Mouse (Mus musculus): ENCODE measurements around the gene Kctd18. TPM values are rescaled to one million over a fixed set of nuclear protein-coding genes. Genes with fewer than 3 reads are reported as not detected.
"Not testable (repeated sequence)": the region's sequence is repeated elsewhere in the genome, so short reads cannot be mapped to it uniquely, and the experiment has no call there.

Kctd18 gene
- total RNA-seq (2022): 10 to 100 TPM; 10.2 to 23.2 (median 16.7) TPM

DNA sequence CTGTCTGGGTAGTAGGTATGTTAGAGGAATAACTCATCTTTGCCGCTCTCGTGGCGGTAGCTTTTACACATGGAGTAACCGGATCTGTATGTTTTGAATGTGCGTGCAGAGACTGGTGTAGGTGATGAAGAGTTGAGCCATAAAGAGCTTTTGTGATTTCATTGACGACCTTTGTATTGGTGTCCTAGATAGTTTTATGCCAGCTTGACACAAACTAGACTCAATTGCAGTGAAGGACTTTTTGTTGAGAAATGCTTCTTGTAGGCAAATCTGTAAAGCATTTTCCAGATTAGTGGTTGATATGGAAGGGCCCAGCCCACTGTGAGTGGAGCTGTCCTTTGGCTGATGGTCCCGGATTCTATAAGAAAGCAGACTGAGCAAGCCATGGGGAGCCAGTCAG lies at the start of gene Kctd18:
Gene Kctd18 (minus strand): TSS at position 101 of the 400 bp plus-strand sequence.
- DNase-seq: no peak

DNA sequence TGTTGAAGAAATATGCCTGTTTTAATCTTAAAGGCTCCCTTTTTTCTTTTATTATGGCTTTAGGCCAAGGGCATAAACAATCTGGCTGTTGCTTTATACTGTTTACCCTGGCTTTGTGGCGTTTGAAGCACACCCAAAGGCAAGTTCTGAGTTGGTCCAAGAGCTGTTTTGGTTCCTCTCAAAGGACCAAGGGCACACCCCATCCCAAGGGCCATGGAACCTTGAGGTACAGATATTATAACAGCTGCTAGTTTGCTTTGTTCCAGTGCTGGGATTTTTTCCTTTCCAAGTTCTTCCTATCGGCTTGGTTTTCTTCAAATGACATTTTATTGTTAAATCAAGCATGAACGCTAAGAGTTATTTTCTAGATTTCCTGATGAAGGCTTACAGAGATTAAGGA lies 46.9 kb upstream of the Kctd18 start:
- DNase-seq: no peak

DNA sequence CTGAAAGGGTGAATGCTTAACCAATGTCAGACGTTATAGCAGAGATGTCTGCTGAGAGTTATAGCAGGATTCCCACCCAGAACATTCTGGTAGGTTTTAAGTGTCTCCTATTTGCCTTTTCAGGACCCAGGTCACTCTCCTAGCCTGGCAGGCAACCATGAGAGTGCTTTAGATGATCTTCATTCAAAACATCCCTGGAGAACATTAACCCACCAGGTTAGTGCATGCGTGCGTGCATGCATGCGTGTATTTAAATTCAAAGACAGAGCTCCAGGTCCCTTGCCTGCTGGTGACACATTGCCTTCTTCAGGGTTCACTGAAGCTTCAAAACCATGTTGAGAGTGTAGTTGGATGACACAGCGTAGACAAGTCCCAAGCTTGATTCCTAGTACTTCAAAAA lies 46.4 kb upstream of the Kctd18 start:
- DNase-seq: no peak

- no peak for DNase-seq
Observed at GRCm38 (mm10) chr1:58062131-58062530, 43.4 kb upstream of the Kctd18 start.

DNA sequence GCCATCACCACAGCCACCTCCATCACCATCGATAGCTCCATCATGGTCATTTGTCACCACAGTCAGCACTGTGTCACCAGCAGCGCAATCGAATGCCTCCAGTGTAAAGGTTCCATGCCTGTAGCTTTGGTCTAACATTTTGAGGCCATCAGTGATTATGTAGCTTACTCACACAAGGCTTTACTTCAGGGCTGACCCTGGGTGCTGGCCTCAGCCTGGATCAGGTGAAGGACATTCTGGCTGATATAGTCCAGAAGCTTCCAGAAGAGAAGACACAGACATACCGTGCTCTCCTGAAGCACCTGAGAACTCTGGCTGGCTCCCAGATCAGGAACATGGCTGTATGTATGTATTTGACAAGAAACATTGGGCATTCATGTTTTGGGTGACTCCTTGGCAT lies 40.1 kb upstream of the Kctd18 start:
- DNase-seq: peak; percentile 29

- DNase-seq: no peak
Observed at GRCm38 (mm10) chr1:58056939-58057338, 38.2 kb upstream of the Kctd18 start.

- DNase-seq: no peak
Observed at GRCm38 (mm10) chr1:58056074-58056807, 37.5 kb upstream of the Kctd18 start.

DNA sequence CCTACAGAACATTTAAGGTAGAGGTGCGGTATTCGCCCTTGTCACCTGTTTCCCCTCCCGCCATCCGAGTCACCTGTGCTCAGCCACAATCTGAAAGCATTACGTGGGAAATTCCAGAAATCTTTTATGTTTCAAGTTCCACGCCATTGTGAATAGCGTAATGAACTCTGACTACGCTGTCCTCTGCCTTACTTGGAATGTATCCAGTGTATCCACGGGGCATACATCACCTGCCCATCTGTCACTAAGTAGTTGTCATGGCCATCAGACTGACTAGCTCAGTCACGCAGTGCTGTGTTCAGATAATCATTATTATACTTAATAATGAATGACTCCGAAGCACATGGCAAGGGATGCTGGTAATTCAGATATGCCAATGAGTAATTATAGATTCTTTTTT lies 36.8 kb upstream of the Kctd18 start:
- no peak for DNase-seq

- no peak for DNase-seq
Observed at GRCm38 (mm10) chr1:58049126-58049525, 30.4 kb upstream of the Kctd18 start.

DNA sequence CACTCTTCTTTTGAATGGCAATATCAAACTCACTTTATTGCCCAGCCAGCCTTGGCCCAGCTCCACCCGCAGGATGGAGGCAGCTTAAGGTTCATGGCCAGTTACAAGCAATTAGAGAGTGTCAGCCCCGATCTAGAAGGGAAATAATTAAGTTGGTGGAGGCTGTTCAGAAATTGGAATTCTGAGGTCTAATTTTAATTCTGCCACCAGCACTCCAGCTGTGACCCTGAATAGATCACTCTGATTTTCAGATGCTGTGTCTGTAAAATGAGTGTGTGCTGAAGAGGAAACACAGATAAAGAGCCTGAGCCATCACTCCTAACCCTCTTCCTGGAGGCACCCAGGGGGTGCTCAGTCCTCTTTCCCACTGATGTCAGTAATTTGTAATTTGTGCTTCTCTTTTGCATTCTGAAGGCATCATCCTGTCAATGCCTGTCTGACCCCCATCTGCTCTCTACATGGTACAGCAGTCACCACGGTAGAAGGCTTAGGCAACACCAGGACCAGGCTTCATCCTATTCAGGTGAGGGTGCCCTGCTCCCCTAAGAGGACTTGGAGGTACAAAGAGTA lies 28.1 kb upstream of the Kctd18 start:
- DNase-seq: no peak

- DNase-seq: no peak
Observed at GRCm38 (mm10) chr1:58045546-58045945, 26.8 kb upstream of the Kctd18 start.

- DNase-seq: no peak
Observed at GRCm38 (mm10) chr1:58045076-58045475, 26.3 kb upstream of the Kctd18 start.

DNA sequence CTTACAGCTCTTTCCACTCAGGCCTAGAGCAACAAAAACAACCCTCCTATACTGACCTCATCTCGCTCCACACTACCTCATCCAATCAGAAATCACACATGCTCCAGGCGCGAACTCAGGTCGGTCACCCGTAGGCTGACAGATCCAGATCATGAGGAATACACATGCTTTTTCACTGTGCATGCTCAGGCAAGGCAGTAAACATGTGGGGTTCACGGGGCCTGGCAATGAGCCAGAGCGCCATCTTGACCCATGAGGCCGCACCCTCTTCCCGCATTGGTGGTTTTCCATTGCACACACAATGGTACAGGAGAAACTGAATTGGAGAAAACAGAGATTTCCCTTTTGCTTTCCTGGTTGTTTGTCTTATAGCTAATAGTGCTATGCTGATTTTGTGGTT lies 18.6 kb upstream of the Kctd18 start:
- not testable (repeated sequence) for DNase-seq

- DNase-seq: peak; percentile 28
Observed at GRCm38 (mm10) chr1:58031160-58031769, 12.5 kb upstream of the Kctd18 start.

DNA sequence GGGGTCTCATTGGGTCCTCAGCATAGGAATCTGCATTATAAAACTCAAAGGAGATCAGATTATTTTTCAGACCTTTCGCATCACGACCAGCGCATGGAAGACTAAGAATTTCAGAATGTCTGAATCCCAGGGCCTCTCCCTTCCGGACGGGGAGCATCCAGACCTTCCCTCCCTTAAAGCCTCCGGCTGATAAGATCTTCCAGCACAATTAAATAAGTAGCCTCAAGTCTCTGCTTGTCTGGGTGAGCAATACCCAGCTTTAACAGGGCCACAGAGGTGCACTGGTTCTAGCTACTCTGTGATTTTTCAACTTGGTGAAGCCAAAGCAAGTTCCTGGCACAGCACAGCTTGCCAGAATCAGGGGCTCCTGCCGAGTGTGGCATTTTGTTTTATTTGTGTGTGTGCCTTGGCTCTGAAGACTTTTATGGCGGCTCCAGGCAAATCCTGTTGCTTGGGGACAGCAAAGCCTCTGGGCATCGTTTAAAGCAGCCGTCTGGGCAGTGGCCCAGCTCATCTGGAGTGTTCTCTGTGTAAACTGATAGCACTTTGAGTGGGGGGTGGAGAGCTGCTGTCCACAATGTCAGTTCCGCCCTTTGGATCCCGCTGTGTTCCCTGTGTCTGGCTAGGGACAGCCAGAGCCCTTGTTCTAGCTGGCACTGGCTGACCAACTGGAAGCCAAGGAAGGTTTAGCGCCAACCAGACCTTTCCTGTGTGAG lies 11.6 kb upstream of the Kctd18 start:
- peak; percentile 63 for DNase-seq

DNA sequence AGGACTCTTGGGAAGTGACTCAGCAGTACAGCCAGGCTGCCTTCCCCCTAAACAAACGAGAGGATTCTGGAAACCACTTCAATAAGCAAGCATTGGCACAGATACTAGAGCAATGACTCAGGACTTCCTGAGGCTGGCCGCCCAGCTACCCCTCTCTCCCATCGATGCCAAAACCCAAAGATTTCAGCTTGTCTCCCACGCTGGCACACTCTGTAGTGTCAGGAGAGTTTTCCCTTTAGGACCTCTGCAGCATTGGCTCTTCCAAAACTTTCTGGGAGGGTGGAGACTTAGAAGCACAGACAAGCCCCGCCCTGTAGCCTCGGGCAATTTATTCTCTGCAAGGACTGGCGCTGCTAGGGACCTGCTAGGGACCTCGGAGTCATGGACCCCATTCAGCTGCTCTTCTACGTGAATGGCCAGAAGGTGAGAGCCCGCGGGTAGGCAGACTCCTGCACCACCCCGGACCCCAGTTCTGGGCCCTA lies 10.9 kb upstream of the Kctd18 start, which contains the start of gene Aox1:
Gene Aox1 (plus strand): TSS at position 296 of the 482 bp plus-strand sequence.
- DNase-seq: peak; percentile 75

- no peak for DNase-seq
Observed at GRCm38 (mm10) chr1:58027707-58028106, 9.0 kb upstream of the Kctd18 start.

DNA sequence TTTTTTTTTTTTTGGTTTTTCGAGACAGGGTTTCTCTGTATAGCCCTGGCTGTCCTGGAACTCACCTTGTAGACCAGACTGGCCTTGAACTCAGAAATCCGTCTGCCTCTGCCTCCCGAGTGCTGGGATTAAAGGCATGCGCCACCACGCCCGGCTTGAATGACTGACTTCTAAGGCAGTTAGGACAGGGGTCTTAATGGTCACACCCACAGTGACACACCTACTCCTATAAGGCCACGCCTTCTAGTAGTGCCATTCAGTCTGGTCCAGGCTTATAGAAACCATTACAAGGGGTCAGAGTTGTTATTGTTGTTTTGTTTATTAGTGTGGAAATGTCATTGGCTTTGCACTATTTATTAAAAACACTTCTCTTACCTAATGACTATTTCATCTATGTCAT lies 12.4 kb downstream of the Kctd18 start:
- DNase-seq: not testable (repeated sequence)

DNA sequence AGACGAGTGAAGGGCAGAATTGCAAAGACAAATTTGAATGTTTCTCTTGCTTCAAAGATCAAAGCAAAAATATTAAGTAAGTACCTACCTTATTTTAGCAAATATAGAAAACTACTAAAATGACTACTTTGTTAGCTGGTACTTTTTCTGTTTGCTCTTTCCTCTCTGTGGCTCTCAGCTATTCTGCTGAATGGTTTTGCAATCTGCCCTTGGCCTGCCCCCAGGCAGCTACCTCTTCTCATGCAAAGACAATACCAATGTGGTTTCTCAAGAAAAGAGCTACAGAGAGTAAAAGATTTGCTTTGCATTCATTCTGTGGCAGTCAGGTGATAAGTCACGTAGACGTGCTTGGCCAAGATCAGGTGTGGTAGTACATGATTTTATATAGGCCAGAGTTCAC lies 20.6 kb downstream of the Kctd18 start:
- no peak for DNase-seq

DNA sequence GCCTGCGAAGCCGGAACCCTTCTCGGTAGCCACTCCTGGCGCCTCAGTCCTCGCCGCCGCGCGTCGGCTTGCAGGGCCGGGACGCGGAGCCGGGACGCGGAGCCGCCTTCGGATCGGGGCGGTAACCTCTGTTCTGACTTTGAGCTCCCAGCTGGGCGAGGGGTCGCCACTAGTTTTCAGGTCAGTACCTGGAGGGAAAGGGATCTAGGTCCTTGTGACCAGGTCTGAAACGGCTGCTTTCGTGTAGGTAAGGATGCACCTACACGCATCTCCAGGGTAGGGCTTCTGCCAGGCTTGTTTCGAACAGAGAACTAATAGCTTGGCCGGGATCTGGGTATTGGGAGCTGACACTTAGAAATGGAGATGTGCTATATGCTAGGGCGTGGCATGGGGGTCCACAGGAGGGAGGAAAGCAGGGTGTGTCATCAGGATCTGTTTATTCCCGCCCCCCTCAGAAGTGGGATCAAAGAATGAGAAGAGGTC lies 22.6 kb downstream of the Kctd18 start:
- DNase-seq: peak; percentile 3

DNA sequence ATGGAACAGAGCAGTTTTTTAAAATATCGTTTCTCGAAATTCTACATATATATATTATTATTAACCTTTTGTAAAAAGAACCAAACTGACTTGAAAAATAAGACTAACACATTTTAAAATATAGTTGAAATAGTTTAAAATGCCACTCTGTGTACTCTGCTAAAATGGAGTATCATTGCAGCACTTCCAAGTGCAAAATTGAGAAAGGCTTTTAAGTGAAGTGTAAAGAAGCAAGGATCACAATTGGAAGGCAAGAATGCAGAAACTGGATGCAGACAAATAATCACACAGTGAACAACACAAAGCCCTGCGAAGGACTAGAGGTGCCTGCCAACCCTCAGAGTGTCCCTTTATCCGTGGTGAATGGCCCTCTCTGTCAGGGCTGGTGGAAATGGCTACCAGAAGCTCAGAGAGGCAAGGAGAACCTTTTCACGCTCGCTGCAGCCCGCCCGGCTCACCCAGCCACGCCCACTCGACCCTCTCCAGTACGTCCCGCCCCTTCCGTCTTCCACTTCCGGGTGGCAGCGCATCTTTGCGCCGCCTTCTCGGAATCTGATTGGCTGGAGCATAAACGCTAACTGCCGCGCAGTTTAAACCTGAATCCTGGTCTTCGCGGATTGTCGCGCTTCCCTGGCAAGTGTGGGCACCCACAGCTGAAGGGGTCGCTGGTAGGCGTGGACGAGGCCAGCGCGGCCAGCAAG lies 23.2 kb downstream of the Kctd18 start, which contains the start of gene Sgo2a:
Gene Sgo2a (plus strand): TSS at position 540 of the 701 bp plus-strand sequence.
- peak; percentile 85 for DNase-seq

DNA sequence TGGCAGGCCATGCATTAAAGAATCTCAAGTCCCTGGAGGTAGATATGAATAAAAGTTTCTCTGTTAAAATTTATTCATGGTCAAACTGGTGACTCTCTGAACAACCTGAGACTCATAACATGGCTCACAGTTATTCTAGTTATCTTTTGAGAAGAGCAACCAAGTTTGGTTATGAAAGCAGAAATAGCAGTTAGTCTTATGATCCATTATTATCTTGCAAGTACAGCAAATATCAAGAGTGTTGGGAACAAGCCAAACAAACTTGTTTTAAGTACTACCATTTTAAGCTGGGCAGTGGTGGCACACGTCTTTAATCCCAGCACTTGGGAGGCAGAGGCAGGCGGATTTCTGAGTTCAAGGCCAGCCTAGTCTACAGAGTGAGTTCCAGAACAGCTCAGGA lies 27.5 kb downstream of the Kctd18 start:
- DNase-seq: no peak

All from adrenal gland, adult 8-10 months (tissue).